Mouse (Mus musculus) adrenal gland, postnatal 4 days (tissue): ENCODE data around the gene Lst1. TPM values are rescaled to one million over a fixed set of nuclear protein-coding genes. Genes with fewer than 3 reads are reported as not detected.

Experiments
- DNase-seq, 2 experiments: peaks; one replicate each; pipeline ENCODE4 v3.0.0; 2021 to 2022; ENCODE audit warnings: low spot score in 2 of 2, mixed read lengths in 2 of 2
- total RNA-seq, 2 experiments: library from RNA; stranded (reverse); gene quantifications; 2 replicates each; pipeline ENCODE4 v1.2.3; 2021

Gene Lst1
- total RNA-seq, 2 experiments from 2014 or later = 11.0 to 13.5 TPM

DNA sequence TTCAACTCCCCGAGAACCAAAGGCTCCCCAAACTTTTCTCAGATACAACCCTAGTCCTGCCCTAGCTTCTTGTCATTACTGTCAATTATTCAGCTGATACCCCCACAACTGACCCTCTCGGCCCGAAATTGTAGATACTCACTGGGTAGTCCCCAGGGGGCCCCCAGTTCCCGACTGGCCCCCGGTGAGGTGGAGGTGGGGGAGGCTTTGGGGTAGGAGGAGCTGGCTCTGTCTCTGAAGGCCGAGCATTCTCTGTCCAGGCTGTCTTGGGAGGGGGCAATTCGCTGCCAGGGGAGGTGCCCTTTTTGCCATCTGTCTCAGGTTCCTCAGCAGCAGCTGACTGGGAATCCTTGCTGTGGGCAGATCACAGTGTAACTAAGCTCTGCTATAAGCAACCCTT lies 28.6 kb downstream of the Lst1 start:
- no peak for DNase-seq

DNA sequence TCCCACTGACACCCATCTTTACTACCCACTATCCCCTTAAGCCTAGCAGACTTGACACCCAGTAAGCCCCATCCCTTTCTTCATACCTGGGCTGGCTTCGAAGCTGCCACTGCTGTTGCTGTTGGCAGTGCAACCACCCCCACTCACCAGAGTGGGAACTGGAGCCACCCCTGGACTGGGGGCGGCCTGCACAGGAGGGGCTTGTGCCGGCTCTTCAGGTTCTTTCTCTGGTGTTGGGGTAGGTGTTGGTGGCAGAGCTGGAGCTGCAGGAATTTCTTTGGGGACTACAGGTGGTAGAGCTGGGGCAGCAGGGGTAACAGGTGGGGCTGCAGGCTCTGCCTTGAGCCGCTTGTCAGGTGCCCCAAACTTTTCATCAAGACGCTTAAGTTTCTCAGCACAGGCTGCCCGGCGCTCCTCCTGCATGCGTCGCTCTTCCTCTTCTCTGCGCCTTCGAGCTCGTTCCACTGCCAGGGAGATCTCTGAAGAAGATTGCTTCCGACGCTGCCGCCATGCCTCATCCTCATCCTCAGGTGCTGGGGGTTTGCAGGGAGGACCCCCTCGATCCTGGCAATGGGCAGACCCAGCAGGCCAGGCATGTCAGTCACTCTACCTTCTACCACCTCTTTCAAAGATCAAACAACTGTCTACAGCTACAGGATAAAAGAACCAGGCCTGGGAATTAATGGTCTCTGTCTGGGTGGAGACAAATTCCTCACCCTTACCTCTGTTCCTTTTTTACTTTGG lies 29.2 kb downstream of the Lst1 start:
- no peak for DNase-seq

DNA sequence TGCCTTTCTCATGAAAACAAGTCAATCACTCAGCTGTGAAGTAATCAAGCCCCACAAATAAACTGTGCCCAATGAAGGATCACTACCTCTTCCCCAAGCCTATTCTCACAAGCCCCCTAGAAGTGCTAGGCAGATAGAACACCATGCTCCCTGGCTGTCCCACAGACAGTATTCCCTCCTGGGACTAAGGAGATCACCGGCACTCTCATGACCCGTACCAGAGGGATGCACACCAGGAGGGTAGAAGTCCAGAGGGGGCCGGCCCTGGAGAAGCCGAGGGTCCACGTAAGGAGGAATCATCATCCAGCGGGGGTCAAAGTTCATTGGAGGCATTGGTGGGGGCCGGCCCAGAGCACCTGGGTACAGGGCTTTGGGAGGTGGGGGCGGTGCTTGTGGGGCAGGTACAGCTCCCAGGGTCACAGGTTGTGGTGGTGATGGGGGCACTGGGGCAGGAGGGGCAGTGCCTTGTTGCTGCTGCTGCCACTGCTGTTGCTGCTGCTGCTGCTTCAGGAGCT lies 30.5 kb downstream of the Lst1 start:
- DNase-seq = no peak

DNA sequence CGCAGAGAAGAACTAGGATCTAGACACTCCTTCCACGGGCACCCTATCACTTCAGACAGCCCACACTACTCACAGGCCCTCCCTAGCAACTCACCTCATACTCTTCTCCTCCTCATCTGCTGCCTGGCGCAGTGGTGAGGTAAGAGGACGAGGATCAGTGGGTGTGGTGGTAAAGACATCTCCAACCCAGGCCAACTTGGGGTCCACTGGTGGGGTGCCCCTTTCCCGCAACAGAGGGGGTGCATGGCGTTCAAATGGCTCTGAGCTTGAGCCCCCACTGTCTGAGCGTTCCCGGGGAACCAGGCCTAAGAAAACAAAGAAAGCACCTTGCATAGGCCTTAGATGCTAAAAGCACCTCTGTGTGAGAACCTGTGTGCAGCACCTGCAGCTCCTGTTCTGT lies 31.0 kb downstream of the Lst1 start:
- DNase-seq = no peak

DNA sequence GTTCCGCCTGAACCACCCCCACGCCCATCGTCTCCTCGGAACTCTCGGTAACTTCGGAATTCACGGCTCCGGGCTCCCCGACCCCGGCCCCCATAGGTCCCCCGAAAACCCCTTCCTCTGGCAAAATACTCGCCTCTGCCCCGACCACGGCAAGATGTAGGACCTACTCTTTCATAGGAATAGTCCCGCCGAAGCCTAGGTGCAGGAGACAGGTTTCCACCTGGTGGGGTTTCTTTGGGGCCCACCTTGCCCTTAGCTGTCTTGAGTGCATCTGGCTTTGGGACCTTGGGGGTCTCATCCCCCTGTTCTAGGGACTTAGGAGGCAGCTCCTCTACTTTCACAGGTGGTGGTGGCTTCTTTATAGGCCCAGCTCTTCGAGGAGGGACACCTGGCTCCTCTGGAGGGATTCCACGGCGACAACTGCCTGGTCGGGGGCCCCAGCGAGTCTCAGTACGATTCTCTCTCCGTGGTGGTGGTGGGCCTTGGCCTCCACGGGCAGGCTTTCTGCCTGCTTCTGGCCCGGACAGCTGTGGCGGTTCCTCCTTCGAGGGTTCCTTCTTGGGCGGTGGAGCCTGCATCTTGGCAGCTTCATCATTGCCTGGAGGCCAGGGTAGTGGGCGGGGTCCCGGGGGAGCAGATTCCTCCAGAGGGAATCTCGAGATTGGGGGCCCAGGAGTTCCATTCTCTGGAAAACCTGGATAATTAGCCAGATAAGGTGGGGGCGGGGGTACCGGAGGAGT lies 31.6 kb downstream of the Lst1 start:
- no peak for DNase-seq

DNA sequence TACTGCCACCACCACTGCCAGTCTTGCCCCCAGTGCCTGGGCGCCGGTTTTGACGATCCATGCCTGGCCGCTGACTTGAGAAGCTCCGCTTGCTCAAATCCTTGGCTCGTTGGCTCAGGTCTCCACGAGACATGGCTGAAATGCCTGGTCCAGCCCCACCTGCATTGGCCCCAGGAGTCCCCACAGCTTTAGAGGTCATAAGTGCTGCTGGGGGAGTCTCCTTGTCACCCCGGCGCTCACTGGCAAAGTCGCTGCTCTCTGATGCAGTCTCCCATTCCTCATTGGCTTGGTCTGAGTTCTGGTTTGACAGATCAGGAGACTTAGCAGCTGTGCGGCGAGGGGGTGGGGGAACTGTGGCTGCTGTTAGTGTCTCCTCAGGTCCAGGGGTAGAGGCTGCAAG lies 32.8 kb downstream of the Lst1 start:
- no peak for DNase-seq

DNA sequence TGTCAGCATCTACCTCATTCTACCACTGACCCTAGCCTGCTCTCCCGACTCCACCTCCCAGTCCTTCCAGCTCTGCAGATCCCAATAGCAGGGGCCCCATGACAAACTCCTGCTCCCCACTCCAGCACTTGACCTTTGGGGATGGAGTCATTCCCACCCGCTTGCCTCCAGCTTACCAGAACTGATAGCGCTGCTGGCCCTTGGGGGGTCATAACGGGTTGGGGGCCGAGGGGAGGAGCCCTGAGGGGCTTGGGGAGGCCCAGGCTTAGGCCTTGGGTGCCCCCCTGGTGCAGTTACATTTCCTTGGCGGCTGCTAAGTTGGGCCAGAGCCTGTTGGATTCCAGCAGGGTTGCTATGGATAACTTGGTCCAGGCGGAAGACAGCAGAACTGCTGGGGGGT lies 33.6 kb downstream of the Lst1 start:
- no peak for DNase-seq

DNA sequence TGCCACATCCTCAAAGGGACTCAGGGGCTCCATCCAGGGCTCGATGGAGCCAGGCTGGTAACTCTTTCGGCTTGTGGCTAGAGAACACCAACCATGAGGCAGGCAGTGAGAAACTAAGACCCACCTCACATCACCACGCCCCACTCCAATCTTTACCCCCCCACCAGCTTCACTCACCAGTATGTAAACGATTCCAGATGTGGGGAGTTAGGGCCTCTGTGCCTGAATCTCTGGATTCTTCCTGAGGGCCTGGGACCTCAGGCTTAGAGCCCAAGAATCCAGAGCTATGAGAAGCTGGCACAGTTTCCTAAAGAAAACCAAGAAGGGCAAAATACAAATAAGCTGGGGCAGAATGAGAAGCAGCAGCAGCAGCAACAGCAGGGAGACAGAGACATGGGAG lies 34.3 kb downstream of the Lst1 start:
- no peak for DNase-seq

DNA sequence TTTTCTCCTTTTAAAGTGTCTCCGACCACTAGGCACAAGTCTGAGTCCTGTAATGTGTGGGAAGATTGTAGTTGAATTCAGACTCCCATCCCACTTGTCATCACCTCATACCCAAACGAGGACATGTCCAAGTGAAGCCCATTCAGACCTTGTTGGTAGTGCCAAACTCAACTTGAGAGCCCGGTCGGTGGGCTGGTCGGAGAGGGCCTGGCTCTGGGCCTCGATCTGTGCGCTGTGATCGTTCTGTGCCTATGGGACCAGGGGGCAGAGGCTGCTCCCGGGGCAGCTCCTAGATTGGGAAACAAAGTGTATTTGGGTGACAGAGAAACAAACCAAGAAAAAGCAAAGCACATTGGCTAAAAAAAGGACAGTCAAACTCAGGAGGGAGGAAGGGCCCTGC lies 35.2 kb downstream of the Lst1 start:
- no peak for DNase-seq

DNA sequence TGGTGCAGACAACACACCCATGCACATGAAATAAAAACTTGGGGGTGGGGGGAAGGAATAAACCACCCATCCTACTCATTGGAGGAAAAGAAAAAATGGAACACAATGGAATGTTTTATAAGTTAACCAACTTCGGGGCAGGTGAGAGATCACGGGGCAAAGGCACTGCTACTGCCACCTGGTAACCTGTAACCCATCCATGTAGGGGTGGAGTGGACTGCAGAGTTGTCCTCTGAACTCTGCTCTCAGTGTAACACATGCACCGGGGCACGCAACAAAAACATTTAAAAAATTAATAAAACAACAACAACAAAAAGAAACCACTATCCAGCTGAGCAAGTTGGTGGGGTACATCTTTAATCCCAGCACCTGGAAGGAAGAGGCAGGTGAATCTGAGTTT lies 36.1 kb downstream of the Lst1 start:
- no peak for DNase-seq

DNA sequence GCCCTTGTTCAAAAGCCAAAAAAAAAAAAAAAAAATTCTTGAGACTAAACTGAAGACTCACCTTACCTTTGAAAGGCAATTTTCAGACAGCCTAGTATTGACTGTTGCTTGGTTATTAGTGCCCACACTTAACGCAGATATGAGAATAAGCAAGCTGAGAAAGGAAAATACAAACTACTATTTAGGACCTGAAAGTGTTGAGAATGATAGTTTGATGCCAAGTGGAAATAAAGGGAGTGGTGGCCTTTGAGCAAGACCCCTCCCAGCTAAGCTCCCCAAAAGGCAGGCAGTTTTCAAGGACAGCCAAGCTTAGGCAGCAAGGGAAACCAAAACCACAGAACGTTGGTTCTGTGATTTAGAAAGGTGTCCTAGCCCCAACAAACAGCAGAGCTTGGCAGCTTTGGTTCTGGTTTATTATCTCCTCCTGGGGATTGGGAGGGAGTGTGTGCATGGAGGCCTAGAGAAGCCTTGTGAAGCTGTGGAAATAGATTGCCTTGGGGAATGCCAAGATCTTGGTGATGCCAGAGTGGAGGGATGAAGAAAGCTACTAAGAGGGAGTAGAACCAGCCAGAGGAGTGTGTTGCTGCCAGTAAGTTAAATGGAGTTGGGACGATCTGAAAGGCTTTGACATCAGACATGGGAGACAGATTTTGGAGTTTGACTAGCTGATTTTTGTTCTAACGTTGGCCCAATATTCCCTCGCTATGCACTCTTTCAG lies 40.2 kb downstream of the Lst1 start:
- DNase-seq = no peak

DNA sequence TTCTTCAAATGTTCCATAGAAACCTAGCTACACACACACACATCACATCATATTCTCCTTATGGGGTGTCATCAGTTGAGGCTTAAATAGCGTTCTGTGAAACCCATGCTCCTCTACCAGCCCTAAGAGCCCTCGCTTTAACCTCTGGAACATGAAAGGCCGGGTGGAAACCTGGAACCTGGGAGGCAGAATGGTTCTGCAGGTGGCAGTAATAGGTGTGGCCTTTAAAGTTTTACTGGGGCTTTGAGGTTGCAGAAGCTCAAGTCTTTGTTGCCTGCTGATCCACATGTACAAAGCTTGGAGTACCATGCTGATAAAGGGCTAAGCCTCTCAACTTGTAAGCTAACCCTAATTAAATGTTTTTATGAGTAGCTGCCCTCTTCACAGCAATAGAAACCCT lies 40.9 kb downstream of the Lst1 start:
- DNase-seq = no peak

DNA sequence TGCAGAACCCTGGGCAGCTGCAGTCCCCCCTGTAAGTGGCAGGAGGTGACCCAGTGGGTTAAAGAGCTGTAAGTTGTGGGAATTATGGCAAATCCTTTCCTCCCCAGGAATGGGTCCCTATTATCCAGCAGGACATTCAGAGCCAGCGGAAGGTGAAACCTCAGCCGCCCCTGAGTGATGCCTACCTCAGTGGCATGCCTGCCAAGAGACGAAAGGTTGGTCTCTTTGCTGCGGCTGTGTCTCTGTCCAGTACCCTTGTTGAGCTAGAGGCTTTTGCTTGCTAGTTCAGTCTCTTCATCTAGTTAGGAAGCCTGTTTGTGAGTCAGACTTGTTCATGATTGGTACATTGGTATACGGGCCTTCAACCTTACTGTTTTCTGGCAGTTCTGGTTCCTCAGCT lies 42.1 kb downstream of the Lst1 start:
- no peak for DNase-seq

DNA sequence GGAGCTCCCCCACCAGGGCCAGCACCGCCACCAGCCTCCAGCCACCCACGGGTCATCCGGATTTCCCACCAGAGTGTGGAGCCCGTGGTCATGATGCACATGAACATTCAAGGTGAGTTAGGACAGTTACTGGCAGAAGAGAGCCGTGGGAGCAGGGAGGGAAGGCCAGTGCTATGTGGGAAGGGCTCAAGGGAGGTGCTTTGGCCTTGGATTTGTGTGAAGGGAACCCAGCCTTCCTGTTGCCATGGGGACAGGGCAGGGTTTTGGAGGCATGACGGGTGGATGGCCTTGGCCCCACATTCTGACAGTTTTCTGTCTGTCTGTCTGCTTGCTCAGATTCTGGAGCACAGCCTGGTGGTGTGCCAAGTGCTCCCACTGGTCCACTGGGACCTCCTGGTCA lies 46.3 kb downstream of the Lst1 start:
- peak in 1 of 2 experiments; percentile 62 for DNase-seq

DNA sequence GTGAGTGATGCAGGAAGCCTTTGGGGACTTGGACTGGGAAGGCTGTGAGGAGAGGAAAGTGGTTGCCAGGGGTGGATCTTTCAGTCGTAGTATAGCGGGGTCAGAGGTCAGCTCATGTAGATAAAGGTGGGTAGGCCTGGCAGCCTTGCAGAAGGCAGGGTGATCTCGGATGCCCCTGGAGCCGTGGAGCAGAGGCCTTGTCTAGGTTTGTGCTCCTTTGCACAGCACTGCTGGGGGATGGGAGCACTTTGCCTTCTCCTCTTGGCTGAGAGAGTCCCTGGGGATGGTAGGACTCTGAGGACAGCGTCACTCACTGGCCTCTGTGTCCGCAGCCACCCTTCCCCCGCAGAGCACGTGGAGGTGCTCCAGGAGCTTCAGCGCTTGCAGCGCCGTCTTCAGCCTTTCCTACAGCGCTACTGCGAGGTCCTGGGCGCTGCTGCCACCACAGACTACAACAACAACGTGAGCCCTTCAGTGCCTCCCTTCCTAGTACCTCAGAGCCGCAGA lies 47.7 kb downstream of the Lst1 start:
- DNase-seq = no peak

DNA sequence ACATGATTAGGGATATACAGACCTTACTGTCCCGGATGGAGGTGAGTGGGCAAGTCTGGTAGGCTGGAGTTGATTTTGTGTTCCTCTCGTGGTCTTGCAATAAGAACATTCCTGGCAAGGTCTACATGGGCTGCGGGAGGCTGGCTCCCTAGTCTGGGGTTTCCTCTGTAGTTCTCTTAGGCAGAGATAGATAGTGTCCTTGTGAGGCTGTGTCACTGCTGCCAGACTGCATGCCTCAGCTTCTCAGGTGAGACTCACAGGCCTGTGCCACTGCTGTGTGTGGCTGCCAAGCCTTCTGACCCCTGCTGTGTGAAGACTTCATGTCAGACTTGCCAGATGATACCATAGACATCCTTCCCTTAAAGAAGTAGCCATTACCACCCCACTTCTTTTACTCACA lies 49.0 kb downstream of the Lst1 start:
- DNase-seq = no peak

DNA sequence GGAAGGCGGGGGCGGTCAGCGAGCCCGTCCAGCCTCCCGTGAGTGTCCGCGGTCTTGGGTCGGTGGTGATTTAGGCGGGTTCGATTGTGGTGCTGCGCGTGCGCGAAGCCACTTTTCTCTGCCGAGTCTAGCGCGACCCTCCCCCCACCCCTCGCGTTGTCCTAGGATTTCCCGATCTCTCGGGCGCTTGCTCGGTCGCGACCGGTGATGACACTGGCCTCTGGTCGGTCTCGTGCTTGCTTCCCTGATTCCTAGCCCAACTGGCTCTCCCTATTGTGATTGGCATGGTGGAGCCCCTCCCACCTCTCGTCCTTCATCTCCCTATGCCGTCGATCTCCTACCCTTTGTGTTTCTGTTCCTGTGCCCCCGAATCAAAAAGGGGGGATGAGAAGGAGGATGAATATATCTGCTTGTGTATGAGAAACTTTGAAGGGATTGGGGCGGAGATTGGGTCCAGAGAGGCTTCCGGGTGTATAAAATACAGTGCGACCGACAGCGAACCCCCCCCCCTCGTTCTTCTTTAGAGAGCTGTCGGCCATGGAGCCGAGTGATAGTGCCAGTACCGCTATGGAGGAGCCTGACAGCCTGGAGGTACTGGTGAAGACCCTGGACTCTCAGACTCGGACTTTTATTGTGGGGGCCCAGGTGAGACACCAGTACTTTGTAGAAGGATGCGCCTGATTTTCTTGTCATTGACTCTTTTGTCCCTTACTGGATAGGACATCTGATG lies 52.5 kb downstream of the Lst1 start:
- no peak for DNase-seq
